Mouse (Mus musculus) liver, embryonic 14.5 days (tissue): ENCODE data around the gene Hes3. TPM values are rescaled to one million over a fixed set of nuclear protein-coding genes. Genes with fewer than 3 reads are reported as not detected.

Source experiments
- ATAC-seq: fragments of 200-750 bp; cut with Nextera tagmentation; 2 replicates; pipeline ENCODE4 v1.8.0; 2017; ENCODE audit warnings: moderate number of reproducible peaks, mild to moderate bottlenecking, moderate library complexity; ENCODE audit not compliant: insufficient read depth
- DNase-seq, 3 experiments: peaks; one replicate each; pipeline ENCODE4 v3.0.0-alpha.2; 2012 to 2013; ENCODE audit warnings: low read depth in 3 of 3, low spot score in 3 of 3
- H3K27ac ChIP-seq: fragments of 300-500 bp; sonication (generic); 2 replicates; pipeline ENCODE4 v1.5.1; 2014; ENCODE audit warnings: moderate library complexity, mild to moderate bottlenecking, control low read depth, inconsistent platforms
- H3K27me3 ChIP-seq: fragments of 300-500 bp; sonication (generic); 2 replicates; pipeline ENCODE4 v1.6.1; 2014; ENCODE audit warnings: mild to moderate bottlenecking, low read length, moderate library complexity; ENCODE audit not compliant: control insufficient read depth, insufficient read depth
- H3K36me3 ChIP-seq: fragments of 300-500 bp; sonication (generic); replicated peaks from 2 replicates; pipeline ENCODE4 v1.6.1; 2014; ENCODE audit warnings: low read depth; ENCODE audit not compliant: control insufficient read depth, insufficient read depth
- H3K4me1 ChIP-seq, 2 experiments: fragments of 200-500 bp in 1 of 2; fragments of 300-500 bp in 1 of 2; sonication (generic) in 1 of 2; replicated peaks; 2 replicates each; pipeline ENCODE4 v1.6.1; 2012 to 2014; ENCODE audit warnings: antibody characterized with exemption in 1 of 2, inconsistent platforms in 1 of 2, low read length in 1 of 2; ENCODE audit not compliant: control insufficient read depth in 2 of 2, insufficient read depth in 2 of 2
- H3K4me2 ChIP-seq: fragments of 300-500 bp; sonication (generic); 2 replicates; pipeline ENCODE4 v1.6.1; 2014; ENCODE audit warnings: low read depth, mild to moderate bottlenecking, control low read depth, moderate library complexity
- H3K4me3 ChIP-seq, 2 experiments: fragments of 200-500 bp in 1 of 2; fragments of 300-500 bp in 1 of 2; sonication (generic) in 1 of 2; 2 replicates each; pipeline ENCODE4 v1.5.1; 2012 to 2014; ENCODE audit warnings: low read depth in 2 of 2, low read length in 2 of 2, mild to moderate bottlenecking in 2 of 2, control low read depth in 1 of 2, inconsistent platforms in 1 of 2, moderate library complexity in 1 of 2; ENCODE audit not compliant: insufficient read depth in 1 of 2
- H3K9ac ChIP-seq: fragments of 300-500 bp; sonication (generic); replicated peaks from 2 replicates; pipeline ENCODE4 v1.6.1; 2014; ENCODE audit warnings: mild to moderate bottlenecking, control low read depth, moderate library complexity
- H3K9me3 ChIP-seq: fragments of 300-500 bp; sonication (generic); 2 replicates; pipeline ENCODE4 v1.6.1; 2016; ENCODE audit warnings: low read length, mixed read lengths; ENCODE audit not compliant: control insufficient read depth
- CTCF ChIP-seq: IDR thresholded peaks from 2 replicates; pipeline ENCODE4 v1.5.1; 2016; ENCODE audit warnings: antibody characterized with exemption, low read depth, control low read depth
- EP300 ChIP-seq: IDR thresholded peaks from 2 replicates; pipeline ENCODE4 v1.6.1; 2016; ENCODE audit warnings: antibody characterized with exemption, low read depth
- WGBS: fragments of 180-500 bp; shearing (Covaris S2); extraction: QIAGEN DNeasy Blood & Tissue Kit; methylation state at CpG from one replicate; pipeline ENCODE4 v1.1.7; 2014; ENCODE audit not compliant: insufficient replicate concordance; 5-methylcytosine and 5-hydroxymethylcytosine counted together
- polyA plus RNA-seq, 2 experiments: library from polyadenylated mRNA; depleted of rRNA in 1 of 2; stranded (reverse) in 1 of 2; unstranded in 1 of 2; fragments of >200 nt; fragmentation: Nextera tagmentation in 1 of 2; extraction: Ambion mirVana in 1 of 2; gene quantifications; 2 replicates each; pipeline versions ENCODE4 v1.2.1 to v1.2.3; 2012 to 2014

Gene Hes3
- polyA plus RNA-seq, 2 experiments, result not detected

DNA sequence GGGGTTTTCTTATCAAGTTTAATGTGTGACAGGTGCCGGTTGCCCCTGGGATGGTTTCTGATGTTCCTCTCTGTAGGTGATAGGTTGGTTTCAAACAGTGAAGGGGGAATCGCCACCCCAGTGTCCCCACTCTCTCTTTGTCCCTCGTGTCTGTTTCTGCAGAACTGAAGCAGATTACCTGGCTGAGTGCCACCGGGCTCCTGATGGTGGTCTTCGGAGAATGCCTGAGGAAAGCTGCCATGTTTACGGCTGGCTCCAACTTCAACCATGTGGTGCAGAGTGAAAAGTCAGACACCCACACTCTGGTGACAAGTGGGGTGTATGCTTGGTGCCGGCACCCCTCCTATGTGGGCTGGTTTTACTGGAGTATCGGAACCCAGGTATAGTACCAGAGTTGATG, 8.9 kb upstream of the Hes3 start:
- WGBS, result 81% methylated on average over 8 of the region's 8 CpGs

DNA sequence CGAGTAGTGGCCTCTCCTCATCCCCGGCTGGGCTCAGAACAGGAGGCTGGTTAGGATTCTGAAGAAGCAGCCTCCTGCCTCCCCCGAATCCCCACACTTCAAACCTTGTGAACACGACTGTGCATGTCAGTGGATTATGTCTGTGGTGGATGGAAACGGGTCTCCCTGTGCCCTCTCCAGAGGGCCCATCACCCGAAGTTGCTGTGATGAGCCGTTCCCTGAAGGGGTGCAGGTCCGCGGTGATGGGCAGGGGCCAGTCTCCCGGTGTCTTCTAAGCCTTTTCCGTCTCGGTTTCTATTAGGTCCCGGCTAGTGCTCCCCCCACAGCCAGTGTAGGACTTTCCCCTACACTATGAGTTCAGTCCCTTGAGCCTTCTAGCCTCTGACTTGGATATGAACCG, 7.4 kb upstream of the Hes3 start:
- no peak for DNase-seq
- H3K4me2 ChIP-seq, result peak overlapping the region; percentile 97
- H3K9ac ChIP-seq, result no peak overlapping the region; the same call in 1 of the 2 replicates
- H3K4me1 ChIP-seq, result peaks cover 16 to 20% of the 10 kb centered on the region in 2 experiments
- H3K9me3 ChIP-seq, result no peaks in the 10 kb centered on the region
- TF ChIP-seq CTCF (no peak), EP300 (no peak)
- H3K27ac ChIP-seq, result no peak overlapping the region
- peaks cover 9% of the 10 kb centered on the region for H3K36me3 ChIP-seq
- H3K27me3 ChIP-seq, result no peaks in the 10 kb centered on the region
- H3K4me3 ChIP-seq, result no peak overlapping the region
- 70% methylated on average over 14 of the region's 14 CpGs for WGBS
- ATAC-seq, result no peak

More for the DNA sequence above, 8.9 kb upstream of the Hes3 start:
- DNase-seq (no peak), ATAC-seq (no peak)
- Histone ChIP-seq H3K36me3 (peaks cover 9% of the 10 kb centered on the region), H3K4me3 (no peak overlapping the region), H3K4me2 (no peak overlapping the region), H3K27ac (no peak overlapping the region), H3K27me3 (no peaks in the 10 kb centered on the region), H3K9ac (no peak overlapping the region), H3K4me1 (peaks cover 16 to 18% of the 10 kb centered on the region in 2 experiments), H3K9me3 (no peaks in the 10 kb centered on the region)
- TF ChIP-seq CTCF (no peak), EP300 (no peak)

DNA sequence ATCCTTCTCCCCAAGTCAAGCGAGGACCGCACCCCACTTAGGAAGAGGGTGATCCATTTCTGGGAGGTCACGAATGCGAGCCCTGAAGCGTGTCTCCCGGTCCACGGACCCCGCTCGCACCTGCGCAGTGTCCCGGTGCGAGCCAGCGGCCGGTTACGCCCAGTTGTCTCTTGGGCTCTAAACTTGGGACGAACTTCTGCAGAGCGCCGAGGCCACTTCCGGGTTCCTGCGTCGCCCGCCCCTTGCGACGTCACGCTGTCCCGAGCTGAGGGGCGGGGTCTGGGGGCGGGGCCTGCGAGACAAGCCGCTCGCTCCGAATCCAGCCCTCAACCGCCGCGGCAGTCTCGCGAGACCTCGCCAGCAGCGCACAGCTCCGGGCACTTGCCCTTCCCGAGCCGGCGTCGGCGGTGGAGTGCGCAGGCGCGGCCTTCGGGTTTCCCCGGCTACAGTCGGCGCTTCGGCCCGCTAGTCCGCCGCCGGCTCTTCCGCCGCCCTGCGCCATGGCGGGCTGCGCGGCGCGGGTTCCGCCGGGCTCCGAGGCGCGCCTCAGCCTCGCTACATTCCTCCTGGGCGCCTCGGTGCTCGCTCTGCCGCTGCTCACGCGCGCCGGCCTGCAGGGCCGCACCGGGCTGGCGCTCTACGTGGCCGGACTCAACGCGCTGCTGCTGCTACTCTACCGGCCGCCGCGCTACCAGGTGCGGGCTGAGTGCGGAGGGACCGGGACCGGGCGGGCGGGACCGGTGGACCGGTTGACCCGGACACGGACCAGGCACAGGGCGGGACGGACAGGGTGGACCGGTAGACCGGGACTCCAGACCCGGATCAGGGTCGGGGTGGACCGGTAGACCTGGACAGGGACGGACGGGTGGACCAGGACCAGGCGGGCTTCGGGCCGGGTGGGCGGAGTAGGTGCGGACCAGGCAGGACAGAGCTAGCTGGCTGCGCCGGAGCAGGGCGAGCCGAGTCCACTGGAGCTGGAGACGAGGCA, 5.7 kb upstream of the Hes3 start, which contains the start of gene Icmt:
Gene Icmt (plus strand): TSS at position 354 of the 988 bp plus-strand sequence.
- Histone ChIP-seq H3K4me1 (peaks cover 16 to 20% of the 10 kb centered on the region in 2 experiments), H3K9ac (peak within 1 kb of the TSS; percentile 96), H3K4me3 (peak within 1 kb of the TSS; percentile 84 to 93), H3K27ac (peak within 1 kb of the TSS; percentile 71), H3K4me2 (peak within 1 kb of the TSS; percentile 97), H3K27me3 (peaks cover 7% of the 10 kb centered on the region), H3K36me3 (peaks cover 9% of the 10 kb centered on the region), H3K9me3 (no peaks in the 10 kb centered on the region)
- peak; percentile 97 for DNase-seq
- under 1% methylated on average over 119 of the region's 119 CpGs for WGBS
- TF ChIP-seq CTCF (no peak; the same call in 1 of the 2 replicates), EP300 (peak; percentile 66)
- ATAC-seq, result peak; percentile 95

DNA sequence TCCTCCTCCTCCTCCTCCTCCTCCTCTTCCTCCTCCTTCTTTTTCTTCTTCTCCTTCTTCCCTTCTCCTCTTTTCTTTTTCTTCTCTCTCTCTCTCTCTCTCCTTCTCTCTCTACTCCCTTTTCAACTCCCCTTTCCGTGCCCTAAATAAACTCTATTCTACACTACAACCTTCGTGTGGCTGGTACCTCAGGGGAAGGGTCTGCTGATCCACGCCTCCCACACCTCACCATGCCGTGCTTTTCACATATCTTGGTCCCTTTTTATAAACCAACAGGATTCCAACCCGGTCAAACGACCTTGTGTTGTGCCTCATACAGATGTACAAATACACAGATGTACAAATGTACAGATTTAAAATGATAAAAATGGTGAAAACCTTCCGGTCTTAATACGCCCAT, 4.9 kb upstream of the Hes3 start:
- Histone ChIP-seq H3K4me1 (peaks cover 16 to 20% of the 10 kb centered on the region in 2 experiments), H3K36me3 (peaks cover 9% of the 10 kb centered on the region), H3K9me3 (no peaks in the 10 kb centered on the region), H3K27me3 (peaks cover 15% of the 10 kb centered on the region), H3K4me2 (peak overlapping the region; percentile 76), H3K9ac (peak overlapping the region; percentile 49), H3K27ac (peak overlapping the region; percentile 50), H3K4me3 (peak overlapping the region; percentile 84 to 93)
- TF ChIP-seq EP300 (no peak), CTCF (no peak)
- no peak for ATAC-seq
- WGBS, result 3% methylated on average over 8 of the region's 8 CpGs
- DNase-seq, result no peak

DNA sequence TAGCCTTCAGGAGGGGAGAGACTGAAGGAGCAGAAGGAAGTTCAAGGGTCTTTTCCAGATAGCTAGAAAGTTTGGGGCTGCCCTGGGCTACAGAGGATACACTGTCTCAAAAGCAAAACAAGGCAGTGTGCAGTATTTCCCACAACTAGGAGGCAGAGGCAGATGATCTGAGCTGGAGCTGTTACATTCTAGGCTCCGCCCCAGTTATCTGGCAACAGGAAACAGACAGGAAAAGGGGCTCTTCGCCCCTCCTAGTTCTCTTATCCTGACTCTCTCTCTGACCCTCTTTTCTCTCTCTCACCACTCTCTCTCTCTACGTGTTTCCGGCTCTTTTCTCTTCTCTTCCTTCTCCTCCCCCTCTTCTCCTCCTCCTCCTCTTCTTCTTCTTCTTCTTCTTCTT, 4.5 kb upstream of the Hes3 start:
- Histone ChIP-seq H3K4me2 (peak overlapping the region; percentile 76), H3K36me3 (peaks cover 9% of the 10 kb centered on the region; the same call in 1 of the 2 replicates), H3K27me3 (peaks cover 20% of the 10 kb centered on the region), H3K4me3 (peak overlapping the region; percentile 8 to 15; a peak in 2 of 4 replicates), H3K4me1 (peaks cover 16 to 20% of the 10 kb centered on the region in 2 experiments), H3K9ac (peak overlapping the region; percentile 24; the same call in 1 of the 2 replicates), H3K9me3 (no peaks in the 10 kb centered on the region), H3K27ac (peak overlapping the region; percentile 28; the same call in 1 of the 2 replicates)
- DNase-seq, result peak; percentile 31 to 54 (median 35)
- ATAC-seq, result no peak
- TF ChIP-seq EP300, result no peak
- no peak for TF ChIP-seq CTCF
- WGBS, result 0% methylated on average over 4 of the region's 4 CpGs
